ENCODE assay signal across 10 mouse cellular contexts in genomic region chr9:22135644-22136390, GRCm38 (mm10). TPM values are rescaled to one million over a fixed set of nuclear protein-coding genes. Genes with fewer than 3 reads are reported as not detected.
DNase-seq lines count a peak whose midpoint lies in the region; ATAC-seq and TF ChIP-seq lines count a peak whose summit lies in the region.
"Had no signal": no experiment of that assay in that cellular context is flagged by ENCODE, and none has a peak within 500 bp of the region (broad histone marks: within the 10 kb centered on the region; RNA-seq: fewer than 3 reads in every experiment).

Gene Acp5 (minus strand): TSS chr9:22135711.

- H3K27ac ChIP-seq in heart, embryonic 13.5 days (replicated peaks), result peak within 1 kb of the TSS; percentile 51
- H3K27ac ChIP-seq in MEL (ENCODE audit: control insufficient read depth, low read depth, low read length), result peak within 1 kb of the TSS; percentile 78
- H3K27ac ChIP-seq in left cerebral cortex, adult 2 months, result no peak within 1 kb of the TSS

- peak within 1 kb of the TSS; percentile 47 for H3K4me3 ChIP-seq in heart, embryonic 13.5 days
- H3K4me3 ChIP-seq in MEL (ENCODE audit: control insufficient read depth in 1 of 2, insufficient read depth in 1 of 2, low read depth in 2 of 2, low read length in 2 of 2), result peak within 1 kb of the TSS; percentile 2 to 16; a peak in 2 of 4 replicates
- no peak within 1 kb of the TSS for H3K4me3 ChIP-seq in left cerebral cortex, adult 2 months

- TF ChIP-seq CTCF in MEL (IDR thresholded peaks at IDR 0.05 in 2 of 3, conservative IDR thresholded peaks at IDR 0.05 in 1 of 3; ENCODE audit: control insufficient read depth in 1 of 3, insufficient read depth in 1 of 3, low read depth in 2 of 3, low read length in 3 of 3, poor library complexity in 1 of 3, severe bottlenecking in 1 of 3), result no peak
- TF ChIP-seq CTCF in left cerebral cortex, adult 2 months (IDR thresholded peaks at IDR 0.05), result no peak

- peaks cover 9% of the 10 kb centered on the region; the same call in 1 of the 2 replicates for H3K27me3 ChIP-seq in heart, embryonic 13.5 days (replicated peaks)
- no peaks in the 10 kb centered on the region for H3K27me3 ChIP-seq in MEL (ENCODE audit: control insufficient read depth in 1 of 2, insufficient read depth in 2 of 2, low read length in 2 of 2)
- H3K27me3 ChIP-seq: CH12.LX had no signal

- H3K9me3 ChIP-seq in heart, embryonic 13.5 days, result no peaks in the 10 kb centered on the region
- H3K9me3 ChIP-seq in MEL (replicated peaks; ENCODE audit: insufficient read depth, low read length), result no peaks in the 10 kb centered on the region

- WGBS in heart, embryonic 13.5 days, result 55% methylated on average over 7 of the region's 7 CpGs

- intact Hi-C loops in heart, postnatal 14 days (cut with DNase I), result no loop called here
- intact Hi-C loops in left cerebral cortex, adult 2 months (cut with DNase I), result no loop called here

- H3K4me2 ChIP-seq in heart, embryonic 13.5 days, result peak within 1 kb of the TSS; percentile 80

- no peaks in the 10 kb centered on the region for H3K79me2 ChIP-seq in MEL (ENCODE audit: control insufficient read depth, insufficient read depth, low read length, poor library complexity)

- no peak for DNase-seq in heart, postnatal 14 days
- peak; percentile 85 for DNase-seq in MEL (ENCODE audit: low read depth, low spot score)
- DNase-seq in left cerebral cortex, adult 2 months (ENCODE audit: extremely low spot score in 1 of 2, low spot score in 2 of 2), result no peak
- DNase-seq: kidney, adult 11 months had no signal

- no peak for TF ChIP-seq RAD21 in MEL (IDR thresholded peaks at IDR 0.05; ENCODE audit: low read depth, low read length)

- peaks cover 21% of the 10 kb centered on the region for H3K4me1 ChIP-seq in heart, embryonic 13.5 days
- peaks cover 18 to 42% of the 10 kb centered on the region in 2 experiments for H3K4me1 ChIP-seq in MEL (ENCODE audit: control insufficient read depth in 1 of 2, insufficient read depth in 2 of 2, low read length in 2 of 2)

- peak within 1 kb of the TSS; percentile 57; the same call in 1 of the 2 replicates for H3K9ac ChIP-seq in heart, embryonic 13.5 days
- peak within 1 kb of the TSS; percentile 20 for H3K9ac ChIP-seq in MEL (ENCODE audit: control insufficient read depth, low read depth, low read length, poor library complexity, severe bottlenecking)

- H3K36me3 ChIP-seq in heart, embryonic 13.5 days, result no peaks in the 10 kb centered on the region
- peaks cover 0 to 33% of the 10 kb centered on the region in 2 experiments; a peak in 2 of 4 replicates for H3K36me3 ChIP-seq in MEL (ENCODE audit: control insufficient read depth in 1 of 2, insufficient read depth in 2 of 2, low read length in 2 of 2)

- ATAC-seq in heart, embryonic 13.5 days (ENCODE audit: extremely low read depth, insufficient number of reproducible peaks, low FRiP score, low TSS enrichment), result no peak
- peak; percentile 67 for ATAC-seq in erythroblast, adult 5-6 weeks (replicated peaks; ENCODE audit: low FRiP score, poor library complexity, severe bottlenecking)
- peak; percentile 64 for ATAC-seq in megakaryocyte progenitor cell, adult 5-6 weeks (replicated peaks; ENCODE audit: poor library complexity)
- no peak for ATAC-seq in cerebellum, adult (ENCODE audit: insufficient number of reproducible peaks, low FRiP score, low TSS enrichment)
- no peak for ATAC-seq in granulocyte monocyte progenitor cell, adult 5-6 weeks (replicated peaks; ENCODE audit: poor library complexity, severe bottlenecking)

- peak; percentile 98 for TF ChIP-seq EP300 in MEL (IDR thresholded peaks at IDR 0.05; ENCODE audit: low read depth in 1 of 2, low read length in 2 of 2)

- TF ChIP-seq POLR2A in MEL (IDR thresholded peaks at IDR 0.05; ENCODE audit: control insufficient read depth in 1 of 2, insufficient read depth in 1 of 2, low read depth in 1 of 2, low read length in 2 of 2, poor library complexity in 1 of 2), result no peak

TF ChIP-seq in MEL, 35 proteins besides CTCF, POLR2A, EP300 and RAD21:
- TF ChIP-seq GATA1 (IDR thresholded peaks at IDR 0.05; ENCODE audit: low read depth, low read length) (peak; percentile 99), MXI1 (IDR thresholded peaks at IDR 0.05; ENCODE audit: low read depth, low read length) (no peak; the same call in 1 of the 2 replicates), POLR2AphosphoS5 (IDR thresholded peaks at IDR 0.05; ENCODE audit: borderline replicate concordance, low read depth, low read length) (no peak), ZMIZ1 (IDR thresholded peaks at IDR 0.05; ENCODE audit: low read depth, low read length) (0 out of 2 replicates have a peak, but pooled peaks have one; percentile 59), HCFC1 (IDR thresholded peaks at IDR 0.05; ENCODE audit: low read depth, low read length) (peak; percentile 60; the same call in 1 of the 2 replicates), POLR2AphosphoS2 (IDR thresholded peaks at IDR 0.05; ENCODE audit: low read length) (peak; percentile 44; the same call in 1 of the 2 replicates), USF1 (IDR thresholded peaks at IDR 0.05; ENCODE audit: low read depth, low read length) (no peak), MYC (IDR thresholded peaks at IDR 0.05; ENCODE audit: low read depth, low read length) (0 out of 2 replicates have a peak, but pooled peaks have one; percentile 35), E2F4 (IDR thresholded peaks at IDR 0.05; ENCODE audit: borderline replicate concordance, low read depth, low read length) (no peak), RCOR1 (IDR thresholded peaks at IDR 0.05; ENCODE audit: low read depth, low read length) (peak; percentile 88), SIN3A (IDR thresholded peaks at IDR 0.05; ENCODE audit: low read length) (peak; percentile 90), TCF12 (IDR thresholded peaks at IDR 0.05; ENCODE audit: low read depth, low read length) (peak; percentile 100), ZNF384 (IDR thresholded peaks at IDR 0.05; ENCODE audit: low read depth, low read length) (peak; percentile 57; the same call in 1 of the 2 replicates), TBP (IDR thresholded peaks at IDR 0.05; ENCODE audit: low read depth, low read length) (0 out of 2 replicates have a peak, but pooled peaks have one; percentile 3), CHD1 (IDR thresholded peaks at IDR 0.05; ENCODE audit: low read depth, low read length) (no peak), USF2 (IDR thresholded peaks at IDR 0.05; ENCODE audit: borderline replicate concordance in 1 of 2, insufficient read depth in 1 of 2, low read depth in 1 of 2, low read length in 2 of 2) (no peak), CHD2 (IDR thresholded peaks at IDR 0.05; ENCODE audit: low read length) (0 out of 2 replicates have a peak, but pooled peaks have one; percentile 11), MAFK (IDR thresholded peaks at IDR 0.05; ENCODE audit: borderline replicate concordance, low read depth, low read length) (peak; percentile 29; the same call in 1 of the 2 replicates), ETS1 (IDR thresholded peaks at IDR 0.05; ENCODE audit: low read depth, low read length) (peak; percentile 94), MAZ (IDR thresholded peaks at IDR 0.05; ENCODE audit: low read depth, low read length) (peak; percentile 84; the same call in 1 of the 2 replicates), MEF2A (IDR thresholded peaks at IDR 0.05; ENCODE audit: extremely low read depth, insufficient replicate concordance, low read depth, low read length, poor library complexity, severe bottlenecking) (peak; percentile 20; the same call in 1 of the 2 replicates), BHLHE40 (IDR thresholded peaks at IDR 0.05; ENCODE audit: borderline replicate concordance, low read depth, low read length) (peak; percentile 79), ZC3H11A (IDR thresholded peaks at IDR 0.05; ENCODE audit: low read depth, low read length) (no peak), ELF1 (IDR thresholded peaks at IDR 0.05; ENCODE audit: low read depth, low read length) (no peak), TAL1 (IDR thresholded peaks at IDR 0.05; ENCODE audit: low read length) (peak; percentile 88)
TF ChIP-seq in MEL: peak in this region for 17.

RNA-seq across cellular contexts. Expression of gene Acp5, which starts in this region (rescaled TPM):
- 9.0 and 10.9 TPM in 2 replicates for polyA plus RNA-seq in heart, embryonic 13.5 days (2015; fragmentation: Nextera tagmentation; extraction: Ambion mirVana)
- total RNA-seq in heart, postnatal 14 days (2021), result 1 to 10 TPM; 2.2 to 2.6 TPM
- total RNA-seq in MEL (2012; rRNA removed), result 5.8 and 15.6 TPM in 2 replicates
- 10 to 100 TPM in 1 of 2 experiments, not detected in 1; 17.4 TPM for polyA plus RNA-seq in MEL (2012; ENCODE audit: insufficient read depth in 1 of 2, insufficient read length in 2 of 2, low read depth in 1 of 2, low replicate concordance in 2 of 2, missing spikeins in 1 of 2)
- 10.8 and 20.7 TPM in 2 replicates for total RNA-seq in erythroblast, adult 5-6 weeks (2015; ENCODE audit: low replicate concordance)
- total RNA-seq in erythroblast, adult 5-6 weeks (2017; ENCODE audit: low replicate concordance), result 9.8 and 18.1 TPM in 2 replicates
- total RNA-seq in megakaryocyte progenitor cell, adult 5-6 weeks (2015), result 3.3 and 4.1 TPM in 2 replicates
- 2.9 and 5.3 TPM in 2 replicates for total RNA-seq in megakaryocyte progenitor cell, adult 5-6 weeks (2017)
- under 1 TPM in 1 of 2 experiments, not detected in 1; 0.51 TPM for total RNA-seq in left cerebral cortex, adult 2 months (2021)
- 3.9 and 4.7 TPM in 2 replicates for total RNA-seq in granulocyte monocyte progenitor cell, adult 5-6 weeks (2014; fragmentation: Nextera tagmentation)
- total RNA-seq in granulocyte monocyte progenitor cell, adult 5-6 weeks (2017), result 1.6 and 4.6 TPM in 2 replicates

Comparison
In these comparisons a context has a peak if more than half of its experiments do, and no peak if none do; other contexts are left out.
1. ATAC-seq: peak in erythroblast, adult 5-6 weeks (single experiment) and megakaryocyte progenitor cell, adult 5-6 weeks (single experiment); none in heart, embryonic 13.5 days (single experiment), cerebellum, adult (single experiment) and granulocyte monocyte progenitor cell, adult 5-6 weeks (single experiment).